ENCODE assay signal across 18 mouse cellular contexts in the genomic region with DNA sequence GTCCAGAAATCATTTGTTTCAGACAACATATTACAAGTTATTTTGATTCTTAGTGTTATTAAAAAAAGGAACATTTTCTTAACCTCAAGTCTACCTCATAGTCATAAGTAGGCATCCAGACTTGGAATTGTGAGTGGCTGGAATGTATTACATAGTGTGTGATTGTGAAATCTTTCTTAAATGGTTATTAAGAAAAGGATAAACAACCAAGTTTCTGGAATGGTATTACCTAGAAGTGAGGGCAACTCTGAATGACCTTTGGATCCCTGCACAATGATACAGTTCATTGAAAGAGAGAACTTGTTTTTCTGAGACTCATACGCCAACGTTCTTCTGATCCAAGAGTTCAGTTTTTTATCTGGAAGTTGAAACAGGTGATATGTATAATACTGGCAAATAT.
"Had no signal": no experiment of that assay in that cellular context is flagged by ENCODE, and none has a peak within 500 bp of the region (broad histone marks: within the 10 kb centered on the region; RNA-seq: fewer than 3 reads in every experiment).

No protein-coding gene starts in this region.

- H3K9ac ChIP-seq: kidney, embryonic 15.5 days; limb, embryonic 12.5 days; limb, embryonic 15.5 days; liver, embryonic 13.5 days; midbrain, embryonic 12.5 days; midbrain, embryonic 15.5 days; neural tube, embryonic 12.5 days; neural tube, embryonic 15.5 days had no signal

- H3K4me3 ChIP-seq: kidney, embryonic 15.5 days; limb, embryonic 12.5 days; limb, embryonic 15.5 days; liver, embryonic 13.5 days; midbrain, embryonic 12.5 days; midbrain, embryonic 15.5 days; neural tube, embryonic 12.5 days; neural tube, embryonic 15.5 days had no signal

- H3K4me1 ChIP-seq: kidney, embryonic 15.5 days; limb, embryonic 12.5 days; limb, embryonic 15.5 days; liver, embryonic 13.5 days; midbrain, embryonic 12.5 days; midbrain, embryonic 15.5 days; neural tube, embryonic 12.5 days; neural tube, embryonic 15.5 days had no signal

- DNase-seq: kidney, adult 11 months; kidney, postnatal 10 days; left cerebral cortex, postnatal 4 days; liver, embryonic 13.5 days; right cerebral cortex, adult 18-20 months; right cerebral cortex, postnatal 25 days; thymus, adult 18-20 months; thymus, postnatal 36 days had no signal

- H3K36me3 ChIP-seq: kidney, embryonic 15.5 days; limb, embryonic 12.5 days; limb, embryonic 15.5 days; liver, embryonic 13.5 days; midbrain, embryonic 12.5 days; midbrain, embryonic 15.5 days; neural tube, embryonic 12.5 days; neural tube, embryonic 15.5 days had no signal

- H3K9me3 ChIP-seq: kidney, embryonic 15.5 days; limb, embryonic 12.5 days; limb, embryonic 15.5 days; liver, embryonic 13.5 days; midbrain, embryonic 12.5 days; midbrain, embryonic 15.5 days; neural tube, embryonic 12.5 days; neural tube, embryonic 15.5 days had no signal

- ATAC-seq: hindbrain, postnatal 0 days; inflammation-experienced regulatory T-cells, adult 6 months; midbrain, embryonic 15.5 days had no signal

- H3K27ac ChIP-seq: hindbrain, postnatal 0 days; kidney, embryonic 15.5 days; limb, embryonic 12.5 days; limb, embryonic 15.5 days; liver, embryonic 13.5 days; macrophage; midbrain, embryonic 12.5 days; midbrain, embryonic 15.5 days; neural tube, embryonic 12.5 days; neural tube, embryonic 15.5 days had no signal

- H3K4me2 ChIP-seq: kidney, embryonic 15.5 days; limb, embryonic 12.5 days; limb, embryonic 15.5 days; liver, embryonic 13.5 days; midbrain, embryonic 12.5 days; midbrain, embryonic 15.5 days; neural tube, embryonic 12.5 days; neural tube, embryonic 15.5 days had no signal

- H3K27me3 ChIP-seq: kidney, embryonic 15.5 days; limb, embryonic 12.5 days; limb, embryonic 15.5 days; liver, embryonic 13.5 days; midbrain, embryonic 12.5 days; midbrain, embryonic 15.5 days; neural tube, embryonic 12.5 days; neural tube, embryonic 15.5 days had no signal
